Mouse (Mus musculus) embryonic fibroblast, embryonic 13.5 days (primary cell): ENCODE measurements around the gene Opalin.

Source experiments
- CTCF ChIP-seq: IDR thresholded peaks from 2 replicates; pipeline ENCODE4 v1.5.1; 2011; ENCODE audit warnings: mild to moderate bottlenecking, control low read depth, low read length, moderate library complexity, borderline replicate concordance; ENCODE audit not compliant: insufficient read depth
- POLR2A ChIP-seq: IDR thresholded peaks from 2 replicates; pipeline ENCODE4 v1.6.1; 2011; ENCODE audit warnings: low read depth, mild to moderate bottlenecking, control low read depth, low read length, moderate library complexity

DNA sequence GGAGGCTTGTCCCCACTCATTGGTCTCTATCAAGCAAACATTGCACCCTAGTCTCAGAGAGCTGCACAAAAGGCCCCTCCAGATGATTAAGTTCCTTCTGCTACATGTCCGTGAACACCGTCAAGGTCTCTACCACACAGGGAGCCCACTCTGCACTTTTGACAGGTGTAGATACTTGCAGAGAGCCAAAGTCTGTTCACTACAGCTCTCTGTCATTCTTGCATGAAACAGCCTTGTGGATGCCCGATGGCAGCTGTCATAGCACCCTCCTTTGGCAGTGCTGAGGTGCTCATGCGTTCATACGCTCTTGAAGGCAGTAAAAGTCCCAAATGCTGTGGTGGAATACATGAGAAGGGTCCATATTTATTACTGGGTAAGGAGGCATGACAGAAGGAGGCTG is 49.9 kb downstream of the Opalin start:
- TF ChIP-seq POLR2A (no peak), CTCF (no peak)
